Mouse (Mus musculus) kidney, embryonic 15.5 days (tissue): Measurements from ENCODE around the gene Vat1l. TPM values are rescaled to one million over a fixed set of nuclear protein-coding genes. Genes with fewer than 3 reads are reported as not detected.

Experiments
- ATAC-seq: fragments of 200-750 bp; cut with Nextera tagmentation; replicated peaks from 2 replicates; pipeline ENCODE4 v1.8.0; 2017; ENCODE audit warnings: moderate TSS enrichment; ENCODE audit not compliant: low FRiP score
- H3K27ac ChIP-seq: fragments of 300-500 bp; sonication (generic); 2 replicates; pipeline ENCODE4 v1.5.1; 2015; ENCODE audit warnings: mild to moderate bottlenecking, inconsistent platforms
- H3K27me3 ChIP-seq: fragments of 300-500 bp; sonication (generic); 2 replicates; pipeline ENCODE4 v1.6.1; 2015; ENCODE audit warnings: inconsistent platforms
- H3K36me3 ChIP-seq: fragments of 300-500 bp; sonication (generic); 2 replicates; pipeline ENCODE4 v1.6.1; 2015; ENCODE audit warnings: inconsistent platforms
- H3K4me1 ChIP-seq: fragments of 300-500 bp; sonication (generic); 2 replicates; pipeline ENCODE4 v1.6.1; 2015; ENCODE audit warnings: inconsistent platforms
- H3K4me2 ChIP-seq: fragments of 300-500 bp; sonication (generic); 2 replicates; pipeline ENCODE4 v1.6.1; 2015; ENCODE audit warnings: moderate library complexity, mild to moderate bottlenecking, inconsistent platforms
- H3K4me3 ChIP-seq: fragments of 300-500 bp; sonication (generic); replicated peaks from 2 replicates; pipeline ENCODE4 v1.5.1; 2015; ENCODE audit warnings: mild to moderate bottlenecking, inconsistent platforms
- H3K9ac ChIP-seq: fragments of 300-500 bp; sonication (generic); 2 replicates; pipeline ENCODE4 v1.6.1; 2015; ENCODE audit warnings: mild to moderate bottlenecking, inconsistent platforms
- H3K9me3 ChIP-seq: fragments of 300-500 bp; sonication (generic); replicated peaks from 2 replicates; pipeline ENCODE4 v1.6.1; 2016; ENCODE audit warnings: inconsistent platforms
- WGBS: fragments of 180-500 bp; shearing (Covaris S2); methylation state at CpG from one replicate; pipeline ENCODE4 v1.1.7; 2015; ENCODE audit warnings: mixed read lengths; 5-methylcytosine and 5-hydroxymethylcytosine counted together
- polyA plus RNA-seq: library from polyadenylated mRNA; unstranded; fragments of >200 nt; fragmentation: Nextera tagmentation; extraction: Ambion mirVana; gene quantifications from 2 replicates; pipeline ENCODE4 v1.2.1, GENCODE M21; 2015

Vat1l gene
- polyA plus RNA-seq, 1 experiment from 2014 or later: 5.1 TPM

DNA sequence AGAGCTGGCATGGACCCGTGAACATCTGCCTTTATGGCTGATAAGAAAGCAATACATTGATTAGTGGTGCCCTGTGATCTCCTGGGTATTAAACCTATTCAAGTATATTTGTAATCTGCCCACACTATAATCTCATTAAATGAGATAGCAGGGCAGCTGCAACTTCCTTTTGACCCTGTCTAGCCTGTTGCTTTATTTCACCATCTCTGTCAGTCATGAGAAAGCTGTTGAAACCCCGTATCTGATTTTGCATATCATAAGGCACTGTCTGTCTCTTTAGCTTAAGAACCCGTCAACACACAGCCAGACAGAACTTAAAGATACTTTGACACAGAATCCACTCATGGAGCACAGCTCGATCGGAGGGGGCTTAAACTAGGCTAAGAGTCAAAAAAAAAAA, 213.1 kb downstream of the Vat1l start:
- Histone ChIP-seq H3K27me3 (no peaks in the 10 kb centered on the region), H3K9me3 (no peaks in the 10 kb centered on the region), H3K27ac (no peak overlapping the region), H3K4me2 (no peak overlapping the region), H3K4me1 (no peaks in the 10 kb centered on the region), H3K36me3 (no peaks in the 10 kb centered on the region), H3K4me3 (no peak overlapping the region), H3K9ac (no peak overlapping the region)
- WGBS: 81% methylated on average over 5 of the region's 5 CpGs
- no peak for ATAC-seq

DNA sequence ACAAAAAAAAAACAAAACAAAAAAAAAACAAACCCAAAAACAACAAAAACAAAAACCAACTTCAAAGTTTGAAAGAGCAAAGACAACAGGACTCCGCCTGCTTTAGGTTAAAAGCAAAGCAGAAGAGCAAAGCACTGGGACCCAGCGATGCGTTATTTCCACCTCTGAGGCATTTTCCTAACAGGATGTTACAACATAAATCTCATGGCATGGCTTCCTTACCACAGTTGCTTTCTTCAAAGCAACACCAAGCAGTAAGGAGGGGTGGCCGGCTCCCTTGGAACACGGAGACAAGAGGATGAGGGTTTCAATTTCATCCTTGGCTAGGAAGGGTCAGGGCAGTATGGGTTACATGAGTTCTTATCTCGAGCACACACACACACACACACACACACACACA, 213.5 kb downstream of the Vat1l start:
- WGBS: 24% methylated on average over 6 of the region's 6 CpGs
- H3K4me3 ChIP-seq: no peak overlapping the region
- ATAC-seq: no peak

DNA sequence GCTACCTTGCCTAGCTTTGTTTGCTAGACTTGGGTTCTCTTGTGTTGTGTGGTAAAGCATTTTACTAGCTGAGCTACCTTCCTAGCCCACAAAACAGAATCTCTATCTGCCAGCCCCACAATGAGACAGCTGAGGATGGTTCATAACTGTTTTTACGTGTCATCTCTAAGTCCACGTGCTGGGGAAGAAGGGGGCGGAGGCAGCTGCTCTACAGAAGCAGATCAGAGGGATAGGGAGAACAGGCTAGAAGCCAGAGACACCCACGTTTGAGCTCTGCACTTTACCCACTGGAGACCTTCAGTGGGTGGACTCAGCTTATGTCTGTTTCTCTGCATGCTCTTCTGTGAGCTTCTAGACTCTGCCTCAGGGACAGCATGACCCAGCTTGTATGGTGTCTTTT, 216.1 kb downstream of the Vat1l start:
- Histone ChIP-seq H3K36me3 (no peaks in the 10 kb centered on the region), H3K9me3 (no peaks in the 10 kb centered on the region), H3K4me1 (no peaks in the 10 kb centered on the region), H3K9ac (no peak overlapping the region), H3K4me3 (no peak overlapping the region), H3K27me3 (no peaks in the 10 kb centered on the region), H3K27ac (no peak overlapping the region), H3K4me2 (no peak overlapping the region)
- no peak for ATAC-seq
- 71% methylated on average over 4 of the region's 4 CpGs for WGBS

More for the DNA sequence above, 213.5 kb downstream of the Vat1l start:
- no peaks in the 10 kb centered on the region for H3K4me1 ChIP-seq
- no peak overlapping the region for H3K9ac ChIP-seq
- no peaks in the 10 kb centered on the region for H3K36me3 ChIP-seq
- H3K27ac ChIP-seq: no peak overlapping the region
- H3K9me3 ChIP-seq: no peaks in the 10 kb centered on the region
- no peak overlapping the region for H3K4me2 ChIP-seq
- no peaks in the 10 kb centered on the region for H3K27me3 ChIP-seq

Other genes starting within 250 kb of the Vat1l start
- gene Nudt7, start 72.1 kb upstream of the Vat1l start, polyA plus RNA-seq: 17.4 and 18.2 TPM in 2 replicates
- gene Clec3a, start 212.5 kb downstream of the Vat1l start, polyA plus RNA-seq: not detected in 2 replicates
- gene Wwox, start 234.0 kb downstream of the Vat1l start, polyA plus RNA-seq: 15.9 and 16.0 TPM in 2 replicates